Mouse (Mus musculus) CD8-positive naive resting alpha-beta T cell, adult 2 months (primary cell): ENCODE results near the gene Mapre3.

ENCODE experiments used
- DNase-seq, 2 experiments: peaks; one replicate each; pipeline ENCODE4 v3.0.0; 2022; ENCODE audit warnings: low read depth in 2 of 2, low spot score in 2 of 2

Gene Mapre3

DNA sequence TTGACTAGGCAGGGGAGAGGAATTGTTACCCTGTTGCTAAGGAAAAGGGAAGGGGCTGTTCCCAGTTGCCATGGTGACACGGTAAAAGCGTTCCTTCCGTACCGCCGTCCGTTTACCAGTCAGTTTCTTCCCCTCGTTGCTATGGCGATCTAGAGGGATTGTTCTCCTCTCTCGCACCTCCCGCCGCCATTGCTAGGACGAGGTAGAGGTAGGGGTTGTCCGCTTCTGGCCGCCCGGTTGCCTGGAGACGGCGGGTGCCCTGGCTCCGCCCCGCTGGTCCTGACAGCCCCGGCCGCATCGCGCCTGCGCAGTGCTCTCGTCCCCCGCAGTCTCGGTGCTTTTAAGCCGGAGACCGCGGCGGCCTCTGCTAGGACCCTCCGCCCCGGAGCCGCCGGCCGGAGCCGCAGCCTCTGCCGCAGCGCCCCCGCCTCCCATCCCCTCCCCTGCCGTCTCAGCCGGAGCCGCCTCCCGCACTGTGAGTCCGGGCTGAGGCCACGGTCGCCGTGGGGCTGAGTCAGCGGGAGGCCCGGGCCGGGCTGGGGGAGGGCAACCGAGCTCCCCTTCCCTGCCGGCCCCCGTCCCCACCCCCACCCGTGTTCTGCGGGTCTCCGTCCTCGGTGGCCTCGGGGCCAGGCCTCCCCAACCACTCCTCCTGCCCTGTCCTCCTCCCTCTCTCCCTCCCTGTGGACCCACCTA lies at the start of gene Mapre3:
TSS of gene Mapre3 (plus strand) at position 218 of the 696 bp plus-strand sequence.
- peak; percentile 73 to 78 for DNase-seq

- no peak for DNase-seq
These were observed 48.7 kb upstream of the Mapre3 start for GRCm38 (mm10) chr5:30765596-30766370.

GRCm38 (mm10) chr5:30768082-30768481 lies 46.4 kb upstream of the Mapre3 start:
- DNase-seq = no peak

DNA sequence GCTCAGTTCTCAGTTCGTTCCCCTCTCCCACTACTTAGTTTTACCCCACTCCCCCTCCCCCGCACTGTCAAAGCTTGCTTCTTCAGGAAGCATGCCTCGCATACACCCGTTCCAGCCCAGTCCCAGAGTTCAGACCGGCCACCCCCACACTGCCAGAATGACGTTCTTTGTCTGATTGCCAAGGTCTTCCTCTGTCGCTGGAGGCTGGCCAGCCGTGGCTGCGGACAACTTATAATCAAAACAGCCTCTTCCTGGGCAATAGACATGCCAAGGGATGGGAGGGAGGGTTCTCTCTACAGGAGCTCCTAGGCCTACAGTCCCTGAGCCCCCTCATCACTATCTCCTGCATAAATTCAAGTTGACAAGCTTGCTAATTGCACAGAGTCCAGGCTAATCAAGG lies 45.8 kb upstream of the Mapre3 start:
- no peak for DNase-seq

- DNase-seq = no peak
These were observed 45.4 kb upstream of the Mapre3 start for GRCm38 (mm10) chr5:30769075-30769474.

- DNase-seq = peak; percentile 32 to 49
These were observed 39.7 kb upstream of the Mapre3 start for GRCm38 (mm10) chr5:30774601-30775371.

- no peak for DNase-seq
These were observed 33.7 kb upstream of the Mapre3 start for GRCm38 (mm10) chr5:30780699-30781098.

DNA sequence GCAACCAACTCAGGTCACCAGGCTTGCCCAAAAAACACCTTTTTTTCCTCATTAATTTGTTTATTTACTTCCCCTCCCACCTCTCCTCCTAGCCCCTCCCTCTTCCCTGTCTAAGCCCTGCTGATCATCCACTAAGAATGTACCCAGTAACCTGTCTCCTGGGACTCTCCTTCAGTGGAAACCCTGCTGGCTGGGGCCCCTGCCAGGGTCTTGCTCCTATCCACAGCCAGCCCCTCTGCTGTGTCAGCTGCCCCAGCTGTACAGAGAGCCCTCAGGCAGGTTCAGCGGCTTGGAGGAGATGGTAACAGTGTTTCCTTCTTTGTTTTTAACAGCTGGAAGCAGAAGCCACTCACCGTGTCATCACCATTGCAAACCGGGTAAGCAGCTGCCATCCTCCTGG lies 33.3 kb upstream of the Mapre3 start:
- no peak for DNase-seq

- DNase-seq = no peak
These were observed 27.1 kb upstream of the Mapre3 start for GRCm38 (mm10) chr5:30787381-30787780.

DNA sequence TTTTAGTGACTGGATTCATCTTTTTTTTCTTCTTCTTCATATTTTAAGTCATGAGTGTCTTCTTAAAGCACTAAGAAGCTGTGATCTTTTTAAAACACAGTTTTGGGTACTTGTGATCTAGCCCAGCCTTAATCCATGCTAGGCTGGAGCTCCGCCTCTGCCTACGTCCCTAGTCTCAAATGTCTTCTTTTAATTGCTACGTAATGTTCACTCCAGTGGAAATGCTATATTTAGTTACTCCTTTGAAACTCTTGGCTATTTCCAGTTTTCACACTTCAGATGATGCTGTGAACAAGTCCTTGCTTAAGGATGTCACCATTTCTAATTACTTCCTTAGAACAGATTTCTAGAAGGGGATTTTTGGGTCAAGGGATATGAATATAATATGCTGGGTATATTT lies 24.4 kb upstream of the Mapre3 start:
- no peak for DNase-seq

DNA sequence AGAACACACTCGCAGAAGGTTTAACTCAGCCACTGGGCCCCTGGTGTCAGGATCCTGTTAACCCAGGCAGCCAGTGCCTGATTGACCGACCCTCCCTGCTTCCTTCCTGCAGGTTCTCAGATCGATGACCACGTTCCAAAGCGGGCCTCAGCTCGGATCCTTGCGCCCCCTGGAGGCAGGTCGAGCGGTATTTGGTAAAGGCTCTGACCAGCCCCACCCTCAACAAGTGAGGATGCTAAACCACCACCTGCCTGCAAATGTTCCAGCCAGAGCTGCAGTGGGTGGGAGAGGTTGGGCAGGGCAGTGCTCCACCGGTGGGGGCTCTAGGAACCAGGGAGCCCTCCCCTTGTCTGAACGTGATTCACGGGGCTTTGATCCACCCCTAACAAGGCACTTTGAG lies 18.3 kb upstream of the Mapre3 start:
- peak; percentile 44 to 45 for DNase-seq

DNA sequence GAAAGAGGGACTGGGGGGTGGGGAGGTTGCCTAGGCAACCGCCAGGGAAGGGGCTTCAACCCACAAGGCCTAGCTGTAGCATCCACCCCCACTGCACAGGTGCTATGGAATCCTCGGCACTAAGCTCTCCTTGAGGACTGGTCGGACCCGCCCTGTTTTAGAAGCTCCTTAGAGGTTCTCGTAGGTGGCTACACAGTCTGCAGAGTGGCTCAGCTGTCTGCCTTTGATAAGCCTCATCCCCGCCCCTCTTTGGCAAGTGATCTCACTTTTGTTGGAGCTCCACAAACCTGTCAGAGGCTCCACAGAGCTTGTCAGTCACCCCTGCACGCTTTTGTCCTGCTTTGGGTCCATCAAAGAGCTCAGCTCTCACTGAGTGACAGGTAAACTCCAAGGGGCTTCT lies 17.0 kb upstream of the Mapre3 start:
- DNase-seq = no peak

GRCm38 (mm10) chr5:30797982-30798381 lies 16.5 kb upstream of the Mapre3 start:
- no peak for DNase-seq

DNA sequence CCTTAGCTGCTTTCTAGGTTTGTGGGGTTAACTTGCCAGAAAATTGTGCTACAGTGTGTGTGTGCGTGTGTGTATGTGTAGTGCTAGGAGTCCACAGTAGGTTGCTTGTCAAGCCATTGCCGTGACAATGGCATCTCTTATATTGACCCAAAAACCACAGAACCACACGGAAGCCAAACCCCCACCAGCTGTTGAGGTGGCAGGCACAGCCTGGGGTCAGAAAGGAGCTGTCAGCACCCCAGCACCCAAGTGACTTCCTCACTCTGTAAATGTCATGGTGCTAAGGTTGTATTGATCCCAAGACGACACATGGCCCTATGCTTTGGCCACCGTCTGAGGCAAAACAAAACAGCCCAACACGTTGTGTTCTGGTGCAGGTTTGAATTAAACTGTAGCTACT lies 15.5 kb upstream of the Mapre3 start:
- DNase-seq = no peak

DNA sequence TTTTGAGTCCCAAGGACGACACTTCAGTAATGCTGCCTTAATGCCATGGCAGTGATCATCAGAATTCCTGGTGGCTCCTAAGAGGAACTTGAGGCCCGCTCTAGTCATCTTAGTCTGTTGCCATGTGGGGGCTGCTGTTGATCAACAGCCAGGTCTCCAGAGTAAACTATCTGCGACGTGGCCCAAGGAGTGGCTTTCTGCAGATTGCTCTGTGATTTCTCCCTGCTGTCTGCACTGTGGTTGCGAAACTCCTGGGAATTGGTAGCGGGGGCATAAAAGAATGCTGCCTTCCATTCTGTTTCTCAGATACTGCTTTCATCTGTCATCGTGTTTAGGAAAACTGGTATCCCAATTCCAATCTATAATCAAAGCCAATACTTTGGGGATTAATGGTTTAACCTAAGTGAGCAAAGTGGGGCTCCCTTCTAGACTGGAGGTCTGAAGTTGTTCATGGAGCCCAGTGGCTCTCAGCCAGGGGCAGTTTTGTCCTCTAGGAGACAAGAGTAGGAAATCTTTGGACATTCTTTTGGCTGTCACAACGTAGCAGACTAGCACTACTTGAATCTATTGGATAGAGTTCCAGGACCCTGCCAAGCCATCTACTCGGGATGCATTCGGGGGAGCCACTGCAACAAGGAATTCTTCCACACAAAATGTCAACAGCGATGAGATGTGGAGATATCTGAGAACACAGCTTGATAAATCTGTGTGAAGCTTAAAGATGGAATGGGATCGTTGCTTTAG lies 11.5 kb upstream of the Mapre3 start:
- no peak for DNase-seq

- peak; percentile 76 to 80 for DNase-seq
These were observed 8.3 kb upstream of the Mapre3 start for GRCm38 (mm10) chr5:30806106-30806505.

- no peak for DNase-seq
These were observed 652 bp downstream of the Mapre3 start for GRCm38 (mm10) chr5:30815120-30815465.

- DNase-seq = no peak
These were observed 1.9 kb downstream of the Mapre3 start for GRCm38 (mm10) chr5:30816261-30816791.

DNA sequence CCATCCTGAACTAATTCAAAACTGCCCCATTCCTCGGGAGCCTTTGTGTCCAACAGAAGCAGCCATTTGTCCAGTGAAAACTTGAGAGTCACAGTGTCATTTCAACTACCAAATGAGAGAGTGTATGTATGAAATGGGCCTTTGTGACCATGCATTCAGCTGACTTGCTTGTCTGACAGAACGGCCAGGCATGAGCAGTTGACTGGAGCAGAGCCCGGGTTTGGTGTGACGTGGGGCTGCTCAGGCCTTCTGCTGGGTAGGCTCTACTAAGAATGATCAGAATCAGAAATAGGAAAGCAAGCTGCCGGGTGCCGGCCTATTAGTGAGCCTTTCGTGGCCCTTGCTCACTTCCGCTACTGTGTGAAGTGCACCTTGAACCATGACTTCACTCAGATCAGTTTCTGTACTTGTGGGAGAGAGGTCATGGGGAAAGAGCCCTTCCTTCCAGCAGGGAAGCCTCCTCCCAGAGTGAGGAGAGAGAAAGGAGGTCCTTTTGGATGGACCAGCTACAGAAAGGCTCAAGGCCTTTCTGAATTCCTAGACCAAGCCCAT lies 4.4 kb downstream of the Mapre3 start:
- DNase-seq = no peak

GRCm38 (mm10) chr5:30822689-30823088 lies 8.2 kb downstream of the Mapre3 start:
- no peak for DNase-seq

DNA sequence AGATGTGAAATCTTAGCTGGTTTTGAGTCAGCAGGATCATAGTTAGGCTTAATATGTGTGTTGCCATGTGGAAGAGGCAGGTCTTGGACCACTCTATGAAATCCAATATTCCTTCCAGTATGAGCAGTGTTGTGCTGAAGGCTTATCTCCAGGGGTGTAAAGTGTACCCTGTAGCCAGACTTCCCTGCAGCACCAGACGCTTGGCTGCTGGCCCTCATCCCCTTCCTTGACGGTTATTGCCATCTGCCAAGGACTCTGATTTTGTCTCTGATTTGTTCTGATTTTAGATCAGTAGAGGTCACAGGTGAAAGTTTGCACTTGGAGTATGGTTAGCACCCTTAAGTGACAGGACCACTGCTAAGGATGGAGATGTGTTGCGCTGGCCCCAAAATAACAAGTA lies 8.7 kb downstream of the Mapre3 start:
- no peak for DNase-seq
